ENCODE assay signal across 24 mouse cellular contexts in genomic region chr10:119525730-119526129, GRCm38 (mm10).
A peak's percentile ranks its signal among the peaks of the same experiment; 100 is the strongest.
DNase-seq lines count a peak whose midpoint lies in the region; ATAC-seq lines count a peak whose summit lies in the region.
"Had no signal": no experiment of that assay in that cellular context is flagged by ENCODE, and none has a peak within 500 bp of the region (broad histone marks: within the 10 kb centered on the region; RNA-seq: fewer than 3 reads in every experiment).

No protein-coding gene starts in this region.

- ATAC-seq in hindbrain, embryonic 14.5 days (ENCODE audit: low FRiP score): no peak
- ATAC-seq in intestine, embryonic 16.5 days: peak; percentile 94
- no peak for ATAC-seq in midbrain, embryonic 11.5 days (ENCODE audit: low FRiP score)
- ATAC-seq: forebrain, embryonic 15.5 days had no signal

- H3K9me3 ChIP-seq in hindbrain, embryonic 10.5 days: no peaks in the 10 kb centered on the region
- no peaks in the 10 kb centered on the region for H3K9me3 ChIP-seq in hindbrain, embryonic 14.5 days (ENCODE audit: control insufficient read depth, low read length)
- no peaks in the 10 kb centered on the region for H3K9me3 ChIP-seq in intestine, embryonic 16.5 days (ENCODE audit: control insufficient read depth, low read length)
- no peaks in the 10 kb centered on the region for H3K9me3 ChIP-seq in midbrain, embryonic 11.5 days (ENCODE audit: control insufficient read depth, low read length)
- H3K9me3 ChIP-seq: embryonic facial prominence, embryonic 12.5 days; forebrain, embryonic 15.5 days; hindbrain, embryonic 15.5 days; limb, embryonic 13.5 days; stomach, embryonic 15.5 days had no signal

- peak; percentile 37 for DNase-seq in hindbrain, embryonic 10.5 days (ENCODE audit: low spot score)
- DNase-seq in hindbrain, embryonic 14.5 days (ENCODE audit: low spot score): no peak
- DNase-seq in embryo, embryonic 10.5 days (ENCODE audit: low spot score): peak; percentile 39
- peak; percentile 49 to 51 for DNase-seq in kidney, postnatal 4 days
- no peak for DNase-seq in lung, postnatal 36 days
- DNase-seq in midbrain, embryonic 11.5 days (ENCODE audit: low spot score, missing footprints): no peak
- no peak for DNase-seq in urinary bladder, postnatal 36 days (ENCODE audit: low spot score in 2 of 2)
- DNase-seq: cerebellum, adult 18-20 months; cerebellum, postnatal 36 days; gastrocnemius, postnatal 36 days; heart, postnatal 10 days; lung, embryonic 14.5 days; lung, postnatal 4 days; right cerebral cortex, postnatal 25 days; thymus, postnatal 14 days had no signal

- H3K27ac ChIP-seq in hindbrain, embryonic 10.5 days: no peak overlapping the region
- no peak overlapping the region for H3K27ac ChIP-seq in hindbrain, embryonic 14.5 days
- no peak overlapping the region for H3K27ac ChIP-seq in intestine, embryonic 16.5 days (ENCODE audit: low read length)
- no peak overlapping the region for H3K27ac ChIP-seq in midbrain, embryonic 11.5 days (ENCODE audit: low read depth, low read length)
- H3K27ac ChIP-seq: embryonic facial prominence, embryonic 12.5 days; forebrain, embryonic 15.5 days; hindbrain, embryonic 15.5 days; limb, embryonic 13.5 days; stomach, embryonic 15.5 days had no signal

- WGBS in hindbrain, embryonic 10.5 days: 37% methylated on average over 3 of the region's 3 CpGs
- WGBS in hindbrain, embryonic 14.5 days: 45% methylated on average over 3 of the region's 3 CpGs
- WGBS in intestine, embryonic 16.5 days: 71% methylated on average over 3 of the region's 3 CpGs
- WGBS in midbrain, embryonic 11.5 days: 80% methylated on average over 3 of the region's 3 CpGs

- H3K27me3 ChIP-seq in hindbrain, embryonic 10.5 days (ENCODE audit: insufficient read depth, poor library complexity, severe bottlenecking): no peaks in the 10 kb centered on the region
- no peaks in the 10 kb centered on the region for H3K27me3 ChIP-seq in hindbrain, embryonic 14.5 days (ENCODE audit: control insufficient read depth, insufficient read depth, low read length)
- H3K27me3 ChIP-seq in intestine, embryonic 16.5 days (replicated peaks; ENCODE audit: control insufficient read depth, insufficient read depth, low read length): no peaks in the 10 kb centered on the region
- no peaks in the 10 kb centered on the region for H3K27me3 ChIP-seq in midbrain, embryonic 11.5 days (ENCODE audit: control insufficient read depth, insufficient read depth, low read length)
- H3K27me3 ChIP-seq: CH12.LX; embryonic facial prominence, embryonic 12.5 days; forebrain, embryonic 15.5 days; hindbrain, embryonic 15.5 days; limb, embryonic 13.5 days; stomach, embryonic 15.5 days had no signal

- H3K4me3 ChIP-seq in hindbrain, embryonic 10.5 days: no peak overlapping the region
- H3K4me3 ChIP-seq in hindbrain, embryonic 14.5 days (replicated peaks; ENCODE audit: low read length): no peak overlapping the region
- H3K4me3 ChIP-seq in intestine, embryonic 16.5 days (ENCODE audit: low read length): no peak overlapping the region
- H3K4me3 ChIP-seq in midbrain, embryonic 11.5 days (ENCODE audit: low read depth, low read length): no peak overlapping the region
- H3K4me3 ChIP-seq: embryonic facial prominence, embryonic 12.5 days; erythroblast, embryonic 14.5 days; forebrain, embryonic 15.5 days; hindbrain, embryonic 15.5 days; limb, embryonic 13.5 days; stomach, embryonic 15.5 days had no signal

- no peak overlapping the region for H3K9ac ChIP-seq in hindbrain, embryonic 14.5 days
- no peak overlapping the region for H3K9ac ChIP-seq in intestine, embryonic 16.5 days (ENCODE audit: low read depth, low read length)
- no peak overlapping the region for H3K9ac ChIP-seq in midbrain, embryonic 11.5 days (ENCODE audit: low read length)
- H3K9ac ChIP-seq: embryonic facial prominence, embryonic 12.5 days; forebrain, embryonic 15.5 days; hindbrain, embryonic 15.5 days; limb, embryonic 13.5 days; lung, embryonic 14.5 days; stomach, embryonic 15.5 days had no signal

- H3K4me1 ChIP-seq in hindbrain, embryonic 10.5 days (replicated peaks): peaks cover 16% of the 10 kb centered on the region
- 0 out of 2 replicates have a peak, but pooled peaks cover 5% of the 10 kb centered on the region for H3K4me1 ChIP-seq in hindbrain, embryonic 14.5 days (replicated peaks; ENCODE audit: control insufficient read depth, insufficient read depth, low read length)
- no peaks in the 10 kb centered on the region for H3K4me1 ChIP-seq in intestine, embryonic 16.5 days (ENCODE audit: control insufficient read depth, insufficient read depth, low read length)
- no peaks in the 10 kb centered on the region for H3K4me1 ChIP-seq in midbrain, embryonic 11.5 days (ENCODE audit: control insufficient read depth, insufficient read depth, low read length)
- H3K4me1 ChIP-seq: embryonic facial prominence, embryonic 12.5 days; forebrain, embryonic 15.5 days; stomach, embryonic 15.5 days had no signal

- no peak overlapping the region for H3K4me2 ChIP-seq in hindbrain, embryonic 14.5 days (replicated peaks)
- H3K4me2 ChIP-seq in intestine, embryonic 16.5 days (ENCODE audit: low read depth, low read length): no peak overlapping the region
- H3K4me2 ChIP-seq in midbrain, embryonic 11.5 days: no peak overlapping the region
- H3K4me2 ChIP-seq: embryonic facial prominence, embryonic 12.5 days; forebrain, embryonic 15.5 days; heart, embryonic 11.5 days; hindbrain, embryonic 15.5 days; limb, embryonic 13.5 days; lung, embryonic 14.5 days; stomach, embryonic 15.5 days had no signal

- H3K36me3 ChIP-seq in hindbrain, embryonic 10.5 days: no peaks in the 10 kb centered on the region
- no peaks in the 10 kb centered on the region for H3K36me3 ChIP-seq in hindbrain, embryonic 14.5 days (replicated peaks; ENCODE audit: control insufficient read depth, insufficient read depth)
- H3K36me3 ChIP-seq in intestine, embryonic 16.5 days (ENCODE audit: control insufficient read depth, insufficient read depth, low read length): no peaks in the 10 kb centered on the region
- no peaks in the 10 kb centered on the region for H3K36me3 ChIP-seq in midbrain, embryonic 11.5 days (ENCODE audit: control insufficient read depth, insufficient read depth, low read length)
- H3K36me3 ChIP-seq: embryonic facial prominence, embryonic 12.5 days; forebrain, embryonic 15.5 days; hindbrain, embryonic 15.5 days; limb, embryonic 13.5 days; stomach, embryonic 15.5 days had no signal

Comparison
In these comparisons a context has a peak if more than half of its experiments do, and no peak if none do; other contexts are left out.
1. DNase-seq: peak in hindbrain, embryonic 10.5 days (single experiment), embryo, embryonic 10.5 days (single experiment) and kidney, postnatal 4 days (2 of 2); none in hindbrain, embryonic 14.5 days (single experiment), lung, postnatal 36 days (single experiment), midbrain, embryonic 11.5 days (single experiment) and urinary bladder, postnatal 36 days (0 of 2).